Mouse (Mus musculus): ENCODE measurements at regions not wholly inside any gene's neighbourhood (a gene's known extent, or its start where the extent isn't known, plus 50 kb on each side); places are given as distances from the start of the nearest gene placed in this dataset.

GRCm38 (mm10) chr7:54649025-54649424 lies 186.3 kb upstream of the Luzp2 start:
- TF ChIP-seq HCFC1 (IDR thresholded peaks at IDR 0.05; ENCODE audit: borderline replicate concordance, insufficient read depth, low read length): no peak
- no peak for TF ChIP-seq ZC3H11A (IDR thresholded peaks at IDR 0.05; ENCODE audit: borderline replicate concordance, low read depth, low read length)
- TF ChIP-seq MAFK (IDR thresholded peaks at IDR 0.05; ENCODE audit: insufficient read depth, low read depth, low read length): no peak
- TF ChIP-seq ZNF384 (IDR thresholded peaks at IDR 0.05; ENCODE audit: low read depth, low read length): no peak

Measured in ES-E14 (cell line).